Mouse (Mus musculus) forebrain, postnatal 0 days (tissue): ENCODE data around the gene Prtn3. TPM values are rescaled to one million over a fixed set of nuclear protein-coding genes. Genes with fewer than 3 reads are reported as not detected.

ENCODE experiments used
- ATAC-seq: fragments of 200-750 bp; cut with Nextera tagmentation; 2 replicates; pipeline ENCODE4 v1.8.0; 2017; ENCODE audit warnings: mild to moderate bottlenecking, moderate library complexity
- DNase-seq: peaks from one replicate; pipeline ENCODE4 v3.0.0-alpha.2; 2015
- H3K27ac ChIP-seq: fragments of 300-500 bp; sonication (generic); 2 replicates; pipeline ENCODE4 v1.5.1; 2014; ENCODE audit warnings: low read depth, mild to moderate bottlenecking, antibody characterized with exemption, low read length, moderate library complexity, mixed read lengths
- H3K27me3 ChIP-seq: fragments of 300-500 bp; sonication (generic); 2 replicates; pipeline ENCODE4 v1.6.1; 2014; ENCODE audit warnings: mild to moderate bottlenecking, low read length, mixed read lengths; ENCODE audit not compliant: insufficient read depth
- H3K36me3 ChIP-seq: fragments of 300-500 bp; sonication (generic); 2 replicates; pipeline ENCODE4 v1.6.1; 2014; ENCODE audit warnings: mild to moderate bottlenecking, moderate library complexity; ENCODE audit not compliant: insufficient read depth
- H3K4me1 ChIP-seq: fragments of 300-500 bp; sonication (generic); 2 replicates; pipeline ENCODE4 v1.6.1; 2014; ENCODE audit warnings: antibody characterized with exemption; ENCODE audit not compliant: insufficient read depth
- H3K4me2 ChIP-seq: fragments of 300-500 bp; sonication (generic); 2 replicates; pipeline ENCODE4 v1.6.1; 2014; ENCODE audit warnings: low read depth, mild to moderate bottlenecking, moderate library complexity
- H3K4me3 ChIP-seq: fragments of 300-500 bp; sonication (generic); 2 replicates; pipeline ENCODE4 v1.5.1; 2014; ENCODE audit warnings: low read depth, low read length, mixed read lengths
- H3K9ac ChIP-seq: fragments of 300-500 bp; sonication (generic); 2 replicates; pipeline ENCODE4 v1.6.1; 2014; ENCODE audit warnings: mild to moderate bottlenecking
- H3K9me3 ChIP-seq: fragments of 300-500 bp; sonication (generic); 2 replicates; pipeline ENCODE4 v1.6.1; 2016; ENCODE audit warnings: low read length
- CTCF ChIP-seq: sonication (generic); IDR thresholded peaks from 2 replicates; pipeline ENCODE4 v1.5.1; 2016; ENCODE audit warnings: antibody characterized with exemption, control low read depth, low read depth
- WGBS: fragments of 180-500 bp; shearing (Covaris S2); extraction: QIAGEN DNeasy Blood & Tissue Kit; methylation state at CpG from one replicate; pipeline ENCODE4 v1.1.7; 2014; 5-methylcytosine and 5-hydroxymethylcytosine counted together
- polyA plus RNA-seq: library from polyadenylated mRNA; unstranded; fragments of >200 nt; fragmentation: Nextera tagmentation; extraction: Ambion mirVana; gene quantifications from 2 replicates; pipeline ENCODE4 v1.2.1, GENCODE M21; 2015
- total RNA-seq: library from RNA; depleted of rRNA; stranded (reverse); fragments of >200 nt; gene quantifications from 2 replicates; pipeline ENCODE4 v1.2.3, GENCODE M21; 2014

The Prtn3 gene
- total and polyA plus RNA-seq, 2 experiments from 2014 or later: 4.9 to 15.4 TPM

DNA sequence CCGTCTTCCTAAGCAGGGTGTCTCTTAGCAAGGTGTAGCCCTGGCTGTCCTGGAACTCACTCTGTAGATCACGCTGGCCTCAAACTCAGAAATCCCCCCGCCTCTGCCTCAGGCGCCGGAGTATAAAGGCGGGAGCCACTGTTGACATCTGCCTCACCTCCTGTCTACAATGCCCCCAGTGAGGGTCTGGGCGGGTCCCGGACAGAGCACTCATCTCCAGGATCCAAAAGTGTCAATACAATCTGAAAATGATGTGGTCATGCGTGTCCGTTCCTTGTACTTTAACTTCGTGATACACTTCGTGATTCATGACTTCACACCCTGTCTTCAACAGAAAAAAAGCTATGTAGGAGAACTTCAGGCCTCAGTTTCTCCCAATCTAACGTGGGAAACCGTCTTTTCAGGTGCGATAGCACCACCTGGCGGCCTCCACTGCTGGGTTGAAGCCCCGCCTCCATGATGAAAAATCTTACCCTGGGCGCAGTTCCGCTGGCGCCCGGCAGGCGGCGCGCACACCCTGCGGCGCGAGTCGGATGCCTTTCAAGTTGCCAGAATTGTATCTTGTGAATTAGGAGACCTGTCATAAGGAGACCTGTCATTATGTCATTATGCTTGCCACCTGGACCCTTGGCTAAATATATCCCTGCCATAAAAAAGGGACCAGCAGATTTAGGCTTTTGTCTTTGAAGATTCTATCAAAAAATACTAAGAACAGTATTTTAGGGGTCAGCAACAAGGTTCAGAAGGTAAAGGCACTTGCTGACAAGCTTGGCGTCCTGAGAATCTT, 50.9 kb downstream of the Prtn3 start:
- DNase-seq: peak; percentile 96
- Histone ChIP-seq H3K9me3 (no peaks in the 10 kb centered on the region), H3K4me3 (no peak overlapping the region), H3K27me3 (peaks cover 32% of the 10 kb centered on the region), H3K36me3 (no peaks in the 10 kb centered on the region), H3K27ac (no peak overlapping the region), H3K4me2 (peak overlapping the region; percentile 89), H3K4me1 (peaks cover 8% of the 10 kb centered on the region; the same call in 1 of the 2 replicates), H3K9ac (no peak overlapping the region)
- ATAC-seq: peak; percentile 14
- WGBS: 12% methylated on average over 29 of the region's 29 CpGs
- peak; percentile 100 for TF ChIP-seq CTCF

DNA sequence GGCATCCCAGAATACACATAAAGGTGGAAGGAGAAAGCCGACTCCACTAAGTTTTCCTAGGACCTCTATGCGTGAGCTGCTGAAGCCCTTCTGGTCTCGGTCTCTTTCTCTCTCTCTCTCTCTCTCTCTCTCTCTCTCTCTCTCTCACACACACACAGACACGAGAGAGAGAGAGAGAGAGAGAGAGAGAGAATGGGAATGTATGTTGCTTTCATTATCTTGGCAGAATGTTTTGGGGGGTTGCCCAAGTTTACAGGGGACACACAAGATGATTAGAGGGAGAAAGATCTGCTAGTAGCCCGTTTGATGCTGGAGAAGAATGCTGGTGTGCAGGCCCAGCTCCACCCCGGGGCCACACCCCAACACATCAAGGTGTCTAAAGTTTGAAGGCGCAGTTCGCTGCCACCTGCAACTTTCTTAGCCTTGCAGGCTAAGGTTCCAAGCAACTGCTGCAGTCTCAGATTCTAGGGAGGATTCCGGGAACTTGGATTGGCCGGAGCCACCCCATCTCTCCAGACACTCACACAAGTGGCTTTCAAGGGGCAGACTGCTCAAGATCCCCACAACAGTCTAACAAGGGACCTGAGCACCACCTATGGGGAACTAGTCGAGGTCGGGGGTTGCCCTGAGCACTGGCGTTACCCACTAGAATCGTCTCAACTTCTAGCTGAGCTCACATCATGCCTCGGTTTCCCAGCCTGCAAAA, 51.7 kb downstream of the Prtn3 start:
- ATAC-seq (peak; percentile 0; the same call in 1 of the 2 replicates), DNase-seq (no peak)
- H3K36me3 ChIP-seq: 0 out of 2 replicates have a peak, but pooled peaks cover under 1% of the 10 kb centered on the region
- H3K27ac ChIP-seq: peak overlapping the region; percentile 85; the same call in 1 of the 2 replicates
- H3K9me3 ChIP-seq: no peaks in the 10 kb centered on the region
- 12% methylated on average over 15 of the region's 15 CpGs for WGBS
- peaks cover 8% of the 10 kb centered on the region; the same call in 1 of the 2 replicates for H3K4me1 ChIP-seq
- H3K27me3 ChIP-seq: peaks cover 25% of the 10 kb centered on the region
- peak overlapping the region; percentile 81 for H3K9ac ChIP-seq
- no peak for TF ChIP-seq CTCF
- peak overlapping the region; percentile 88 for H3K4me3 ChIP-seq
- peak overlapping the region; percentile 89 for H3K4me2 ChIP-seq

DNA sequence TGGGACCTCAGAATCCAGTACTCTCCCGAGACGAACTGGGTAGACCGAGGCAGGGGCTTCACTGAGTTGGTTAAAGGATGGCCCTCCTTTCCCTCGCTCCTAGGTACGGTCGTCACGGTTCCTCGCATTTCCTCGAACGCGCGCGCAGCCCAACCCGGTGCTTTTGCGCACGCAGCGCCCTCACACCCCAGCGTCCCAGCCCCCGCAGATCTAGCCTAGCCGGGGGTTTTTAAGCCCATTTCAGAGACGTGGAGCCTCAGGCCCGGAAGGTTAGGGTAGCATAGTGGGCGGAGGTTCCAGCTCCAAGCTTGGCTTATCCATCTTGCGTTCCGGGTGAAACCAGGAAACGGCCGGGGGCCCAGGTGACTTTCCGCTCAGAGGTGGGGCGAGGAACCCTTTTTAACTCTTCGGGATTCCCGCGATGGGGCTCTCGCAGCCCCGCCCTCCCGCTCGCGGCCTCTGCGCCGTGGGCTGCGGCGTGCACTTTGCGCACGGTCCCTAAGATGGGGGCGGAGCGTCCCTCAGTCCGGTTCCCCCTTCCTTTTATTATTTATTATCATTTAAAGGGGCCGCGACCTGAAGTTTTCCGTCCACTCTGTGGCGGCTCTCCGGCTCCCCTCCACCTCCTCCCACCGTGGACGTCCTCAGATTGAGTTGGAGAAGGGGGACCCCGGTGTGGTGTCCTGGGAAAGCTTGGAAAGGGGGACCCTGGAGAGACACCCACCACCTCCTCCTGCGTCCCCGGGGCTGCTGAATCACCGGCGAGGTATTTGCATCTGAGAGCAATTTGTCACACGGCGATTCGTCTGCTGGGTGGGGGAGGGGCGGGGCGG, 52.4 kb downstream of the Prtn3 start, which contains the start of gene Arid3a:
TSS of gene Arid3a (plus strand) at position 553 of the 833 bp plus-strand sequence.
- Histone ChIP-seq H3K27me3 (peaks cover 17% of the 10 kb centered on the region), H3K4me2 (peak within 1 kb of the TSS; percentile 89), H3K4me1 (peaks cover 8% of the 10 kb centered on the region; the same call in 1 of the 2 replicates), H3K9ac (peak within 1 kb of the TSS; percentile 81), H3K4me3 (peak within 1 kb of the TSS; percentile 88), H3K9me3 (no peaks in the 10 kb centered on the region), H3K27ac (peak within 1 kb of the TSS; percentile 85), H3K36me3 (0 out of 2 replicates have a peak, but pooled peaks cover 8% of the 10 kb centered on the region)
- peak; percentile 27; the same call in 1 of the 2 replicates for TF ChIP-seq CTCF
- WGBS: under 1% methylated on average over 63 of the region's 63 CpGs
- ATAC-seq: peak; percentile 90
- peak; percentile 94 for DNase-seq

DNA sequence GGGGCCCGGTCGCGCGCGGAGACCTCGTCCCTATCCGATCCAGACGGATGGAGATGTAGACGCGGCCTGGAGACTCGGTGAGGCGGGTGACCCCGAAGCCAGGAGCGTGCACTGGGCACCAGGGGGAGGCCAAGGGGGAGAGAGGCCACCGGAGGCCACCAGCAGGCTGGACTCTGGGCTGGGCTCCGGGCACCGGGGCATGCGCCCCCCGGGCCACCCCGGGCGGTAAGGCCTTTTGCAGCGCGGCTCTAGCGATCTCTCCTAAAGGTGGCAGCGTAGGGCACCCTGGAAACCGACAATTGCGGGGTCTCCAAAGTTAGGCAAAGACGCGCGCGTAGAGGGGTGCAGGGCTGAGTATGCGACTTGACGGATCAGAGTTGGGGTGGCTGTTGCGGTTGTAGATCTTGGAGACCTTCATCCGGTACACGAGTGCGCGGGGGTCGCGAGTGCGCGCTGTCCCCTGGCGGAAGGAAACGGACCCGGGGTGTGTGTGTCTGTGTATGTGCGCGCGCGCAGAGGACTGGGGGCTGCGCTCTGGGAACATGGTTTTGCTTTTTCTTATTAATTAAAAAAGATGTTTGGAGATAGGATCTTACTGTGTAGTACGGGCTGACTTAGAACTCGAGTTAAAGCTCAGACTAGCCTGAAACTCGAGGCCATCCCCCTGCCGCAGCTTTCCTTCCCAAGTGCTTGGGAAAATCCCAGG, 53.2 kb downstream of the Prtn3 start:
- Histone ChIP-seq H3K9me3 (no peaks in the 10 kb centered on the region), H3K9ac (peak overlapping the region; percentile 81), H3K27me3 (peaks cover 12% of the 10 kb centered on the region), H3K4me1 (peaks cover 8% of the 10 kb centered on the region; the same call in 1 of the 2 replicates), H3K36me3 (peaks cover 13% of the 10 kb centered on the region; the same call in 1 of the 2 replicates), H3K4me2 (peak overlapping the region; percentile 89), H3K27ac (peak overlapping the region; percentile 85), H3K4me3 (peak overlapping the region; percentile 88)
- peak; percentile 38 for TF ChIP-seq CTCF
- under 1% methylated on average over 54 of the region's 54 CpGs for WGBS
- peak; percentile 44 for ATAC-seq
- peak; percentile 72 for DNase-seq

DNA sequence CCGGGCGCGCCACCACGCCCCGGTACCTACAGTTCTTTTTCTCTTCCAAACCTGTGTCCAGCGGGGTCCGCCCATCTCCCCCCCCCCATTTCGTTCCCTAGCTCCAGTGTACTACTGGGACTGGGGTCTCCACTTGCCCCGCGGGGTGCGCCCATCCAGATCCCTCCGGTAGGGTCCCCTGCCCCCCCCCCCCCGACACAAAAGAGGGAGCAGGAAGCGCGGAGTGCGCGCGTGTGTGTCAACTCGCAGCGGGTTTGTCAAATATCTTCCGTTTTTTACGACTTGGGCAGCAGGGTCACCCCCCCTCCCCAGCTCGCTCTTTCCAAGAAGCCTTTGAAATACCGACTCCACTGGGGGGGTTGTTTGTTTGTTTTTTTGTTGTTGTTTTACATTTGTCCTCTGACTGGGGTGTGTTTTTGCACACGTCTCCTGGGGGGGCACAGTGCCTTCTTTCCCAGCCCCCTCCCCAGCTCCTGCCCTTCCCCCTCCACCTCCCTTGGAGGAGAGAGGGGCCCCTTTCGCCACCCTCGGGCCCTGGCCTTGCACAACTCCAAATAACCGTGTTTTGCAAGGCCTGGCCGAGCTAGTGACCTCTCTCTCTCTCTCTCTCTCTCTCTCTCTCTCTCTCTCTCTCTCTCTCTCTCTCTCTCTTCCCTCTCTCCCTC, 53.9 kb downstream of the Prtn3 start:
- Histone ChIP-seq H3K27ac (peak overlapping the region; percentile 85), H3K4me3 (peak overlapping the region; percentile 88), H3K36me3 (peaks cover 13% of the 10 kb centered on the region; the same call in 1 of the 2 replicates), H3K9me3 (no peaks in the 10 kb centered on the region), H3K9ac (peak overlapping the region; percentile 81), H3K4me2 (peak overlapping the region; percentile 89), H3K27me3 (peaks cover 5% of the 10 kb centered on the region; the same call in 1 of the 2 replicates), H3K4me1 (peaks cover 8% of the 10 kb centered on the region; the same call in 1 of the 2 replicates)
- WGBS: under 1% methylated on average over 25 of the region's 29 CpGs
- DNase-seq (peak; percentile 43), ATAC-seq (no peak)
- no peak for TF ChIP-seq CTCF
